Mouse (Mus musculus): ENCODE measurements around the gene Orc3.

DNA sequence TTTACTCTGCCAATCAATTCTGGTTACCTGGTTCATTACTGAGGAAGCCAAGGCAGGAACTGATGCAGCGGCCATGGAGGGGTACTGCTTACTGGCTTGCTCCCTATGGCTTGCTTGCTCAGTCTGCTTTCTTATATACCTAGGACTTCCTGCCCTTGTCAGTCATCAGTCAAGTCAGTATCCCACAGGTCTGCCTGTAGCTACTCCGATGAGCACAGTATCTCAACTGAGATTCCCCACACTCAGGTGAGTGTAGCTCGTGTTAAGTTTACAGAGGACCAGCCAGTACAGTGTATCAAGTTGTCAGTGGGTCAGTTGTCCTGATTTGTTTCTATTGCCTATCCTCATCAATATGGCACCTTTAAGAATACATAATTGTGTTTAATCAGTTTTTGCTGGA, 26.0 kb upstream of the Orc3 start:
- no peak for TF ChIP-seq CTCF (IDR thresholded peaks at IDR 0.05 in 2 of 3, conservative IDR thresholded peaks at IDR 0.05 in 1 of 3; ENCODE audit: control insufficient read depth in 1 of 3, insufficient read depth in 1 of 3, low read depth in 2 of 3, low read length in 3 of 3, poor library complexity in 1 of 3, severe bottlenecking in 1 of 3)
- TF ChIP-seq ZC3H11A (IDR thresholded peaks at IDR 0.05; ENCODE audit: low read depth, low read length) = no peak
- no peak for TF ChIP-seq EP300 (IDR thresholded peaks at IDR 0.05; ENCODE audit: low read depth in 1 of 2, low read length in 2 of 2)
- no peak for TF ChIP-seq CHD2 (IDR thresholded peaks at IDR 0.05; ENCODE audit: low read length)
- TF ChIP-seq ZNF384 (IDR thresholded peaks at IDR 0.05; ENCODE audit: low read depth, low read length) = no peak
- TF ChIP-seq POLR2A (IDR thresholded peaks at IDR 0.05; ENCODE audit: control insufficient read depth in 1 of 2, insufficient read depth in 1 of 2, low read depth in 1 of 2, low read length in 2 of 2, poor library complexity in 1 of 2) = no peak
- no peak for TF ChIP-seq TCF12 (IDR thresholded peaks at IDR 0.05; ENCODE audit: low read depth, low read length)
